Mouse (Mus musculus) cortical plate, adult 2 months (tissue): Measurements from ENCODE around the gene Rps6ka5.

Experiments used
- CTCF ChIP-seq: fragments of 200-500 bp; IDR thresholded peaks from 2 replicates; pipeline ENCODE4 v1.5.1; 2011; ENCODE audit warnings: mild to moderate bottlenecking, control low read depth, low read length; ENCODE audit not compliant: insufficient read depth; ENCODE audit errors: extremely low read depth
- POLR2A ChIP-seq: fragments of 200-500 bp; IDR thresholded peaks from 2 replicates; pipeline ENCODE4 v1.6.1; 2011; ENCODE audit warnings: mild to moderate bottlenecking, low read length, control low read depth; ENCODE audit not compliant: insufficient read depth; ENCODE audit errors: extremely low read depth

GRCm38 (mm10) chr12:100635601-100636298, 91.0 kb downstream of the Rps6ka5 start:
- TF ChIP-seq POLR2A (no peak), CTCF (no peak)
